Mouse (Mus musculus): ENCODE data around the gene Bcas1. TPM values are rescaled to one million over a fixed set of nuclear protein-coding genes. Genes with fewer than 3 reads are reported as not detected.

Gene Bcas1
- polyA plus RNA-seq, 1 experiment = 164 TPM

DNA sequence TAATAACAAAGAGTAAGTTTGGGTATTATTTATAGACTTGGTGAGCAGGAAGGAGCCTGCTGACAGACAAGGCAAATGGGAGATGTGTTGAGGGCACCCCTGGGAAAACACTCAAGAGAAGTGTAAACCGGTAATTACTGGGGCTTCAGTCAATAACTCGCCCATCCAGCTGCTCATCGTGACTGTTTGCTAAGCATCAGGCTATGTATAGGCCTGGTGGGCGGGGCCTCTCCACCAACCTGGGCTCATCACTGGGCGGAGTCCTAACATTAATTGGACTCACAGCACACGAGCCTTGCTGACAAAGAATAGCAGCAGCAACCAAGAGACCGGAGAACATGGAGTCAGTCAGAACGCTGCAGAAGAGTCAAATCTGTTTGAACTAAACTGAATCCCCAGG is 1.3 kb upstream of the Bcas1 start:
- H3K4me3 ChIP-seq (ENCODE audit: insufficient read depth, low read length) = no peak overlapping the region
- no peaks in the 10 kb centered on the region for H3K4me1 ChIP-seq (ENCODE audit: control insufficient read depth, insufficient read depth, low read length)
- no peak overlapping the region for H3K27ac ChIP-seq (ENCODE audit: insufficient read depth, low read length)
- TF ChIP-seq POLR2A (IDR thresholded peaks at IDR 0.05; ENCODE audit: extremely low read depth, insufficient read depth, low read length) = no peak
- TF ChIP-seq CTCF (IDR thresholded peaks at IDR 0.05; ENCODE audit: extremely low read depth, insufficient read depth, low read length) = no peak

DNA sequence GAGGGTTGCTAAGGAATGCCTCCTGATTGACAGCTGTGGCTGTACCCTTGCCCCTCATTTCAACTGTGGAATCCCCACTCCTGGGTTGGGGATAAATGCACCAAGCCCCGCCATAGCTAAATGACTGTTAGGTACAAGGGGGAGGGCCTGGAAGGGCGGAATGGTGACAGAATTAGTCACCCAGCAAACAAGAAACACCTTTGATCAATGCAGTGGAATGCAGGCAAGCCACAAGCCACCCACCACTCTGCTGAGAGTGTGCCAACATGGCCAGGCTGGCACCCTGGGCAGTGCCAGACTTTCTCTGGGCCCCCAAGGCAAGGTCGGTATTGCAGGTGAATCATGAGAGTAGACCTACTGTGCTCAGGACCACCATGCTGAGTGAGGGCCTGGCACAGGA is 3.5 kb downstream of the Bcas1 start:
- Histone ChIP-seq H3K4me3 (ENCODE audit: insufficient read depth, low read length) (no peak overlapping the region), H3K27ac (ENCODE audit: insufficient read depth, low read length) (no peak overlapping the region), H3K4me1 (ENCODE audit: control insufficient read depth, insufficient read depth, low read length) (no peaks in the 10 kb centered on the region)
- TF ChIP-seq POLR2A (IDR thresholded peaks at IDR 0.05; ENCODE audit: extremely low read depth, insufficient read depth, low read length) = no peak
- no peak for TF ChIP-seq CTCF (IDR thresholded peaks at IDR 0.05; ENCODE audit: extremely low read depth, insufficient read depth, low read length)

DNA sequence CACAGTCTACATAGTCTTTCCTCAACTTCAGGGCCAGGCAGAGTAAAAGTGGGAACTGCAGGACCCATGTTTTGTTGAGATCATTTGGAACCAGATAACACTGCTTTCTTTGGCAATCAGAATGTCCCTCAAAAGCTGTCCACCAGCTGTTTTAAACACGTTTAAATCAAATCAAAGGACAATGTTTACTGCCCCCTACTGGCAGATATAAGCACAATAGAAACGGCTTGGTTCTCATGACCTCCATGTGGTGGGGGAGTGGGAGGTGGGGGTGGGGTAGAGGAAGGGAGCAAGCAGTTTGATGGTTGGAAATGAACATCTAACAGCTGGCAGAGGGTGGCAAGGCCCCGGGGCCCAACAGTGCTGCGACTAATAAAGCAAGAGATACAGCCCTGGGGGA is 5.7 kb downstream of the Bcas1 start:
- TF ChIP-seq CTCF (IDR thresholded peaks at IDR 0.05; ENCODE audit: extremely low read depth, insufficient read depth, low read length) (no peak), POLR2A (IDR thresholded peaks at IDR 0.05; ENCODE audit: extremely low read depth, insufficient read depth, low read length) (no peak)
- Histone ChIP-seq H3K4me1 (ENCODE audit: control insufficient read depth, insufficient read depth, low read length) (no peaks in the 10 kb centered on the region), H3K27ac (ENCODE audit: insufficient read depth, low read length) (no peak overlapping the region), H3K4me3 (ENCODE audit: insufficient read depth, low read length) (no peak overlapping the region)

GRCm38 (mm10) chr2:170418748-170419147 is 8.9 kb downstream of the Bcas1 start:
- Histone ChIP-seq H3K4me1 (ENCODE audit: control insufficient read depth, insufficient read depth, low read length) (no peaks in the 10 kb centered on the region), H3K4me3 (ENCODE audit: insufficient read depth, low read length) (no peak overlapping the region), H3K27ac (ENCODE audit: insufficient read depth, low read length) (no peak overlapping the region)
- TF ChIP-seq POLR2A (IDR thresholded peaks at IDR 0.05; ENCODE audit: extremely low read depth, insufficient read depth, low read length) = no peak
- peak; percentile 47 for TF ChIP-seq CTCF (IDR thresholded peaks at IDR 0.05; ENCODE audit: extremely low read depth, insufficient read depth, low read length)

DNA sequence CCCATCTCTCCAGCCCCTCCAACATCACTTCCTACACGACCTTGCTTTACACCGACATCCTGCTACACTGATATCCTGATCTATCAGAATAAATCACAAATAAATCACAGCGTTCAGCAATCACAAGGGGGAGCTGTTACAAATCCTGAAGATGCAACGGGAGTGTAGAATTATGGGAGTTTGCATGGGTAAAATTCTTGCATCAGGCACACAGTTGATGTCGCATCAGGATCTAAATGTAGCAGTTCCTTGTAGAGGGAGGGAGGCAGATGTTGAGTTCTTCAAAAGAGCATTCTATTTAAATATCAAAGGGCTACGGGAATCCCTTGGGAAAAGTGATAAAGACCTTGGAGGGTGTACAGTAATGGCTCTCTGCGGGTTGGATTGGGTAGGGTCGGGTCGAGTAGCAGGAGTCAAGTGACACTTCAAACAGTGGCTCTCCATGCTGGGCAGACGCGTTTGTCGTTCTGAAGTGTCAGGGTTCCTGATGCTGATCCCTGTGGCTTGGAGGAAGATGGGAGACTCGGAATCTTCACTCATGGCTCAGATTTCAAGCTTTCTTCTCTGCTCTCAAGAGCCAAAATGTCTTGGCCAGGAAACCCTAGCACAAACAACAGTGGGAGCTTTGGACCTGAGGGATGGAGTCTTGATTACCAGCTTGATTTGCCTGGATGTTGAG is 16.0 kb downstream of the Bcas1 start:
- no peak for TF ChIP-seq POLR2A (IDR thresholded peaks at IDR 0.05; ENCODE audit: extremely low read depth, insufficient read depth, low read length)
- TF ChIP-seq CTCF (IDR thresholded peaks at IDR 0.05; ENCODE audit: extremely low read depth, insufficient read depth, low read length) = no peak
- Histone ChIP-seq H3K4me3 (ENCODE audit: insufficient read depth, low read length) (no peak overlapping the region), H3K4me1 (ENCODE audit: control insufficient read depth, insufficient read depth, low read length) (no peaks in the 10 kb centered on the region), H3K27ac (ENCODE audit: insufficient read depth, low read length) (no peak overlapping the region)

DNA sequence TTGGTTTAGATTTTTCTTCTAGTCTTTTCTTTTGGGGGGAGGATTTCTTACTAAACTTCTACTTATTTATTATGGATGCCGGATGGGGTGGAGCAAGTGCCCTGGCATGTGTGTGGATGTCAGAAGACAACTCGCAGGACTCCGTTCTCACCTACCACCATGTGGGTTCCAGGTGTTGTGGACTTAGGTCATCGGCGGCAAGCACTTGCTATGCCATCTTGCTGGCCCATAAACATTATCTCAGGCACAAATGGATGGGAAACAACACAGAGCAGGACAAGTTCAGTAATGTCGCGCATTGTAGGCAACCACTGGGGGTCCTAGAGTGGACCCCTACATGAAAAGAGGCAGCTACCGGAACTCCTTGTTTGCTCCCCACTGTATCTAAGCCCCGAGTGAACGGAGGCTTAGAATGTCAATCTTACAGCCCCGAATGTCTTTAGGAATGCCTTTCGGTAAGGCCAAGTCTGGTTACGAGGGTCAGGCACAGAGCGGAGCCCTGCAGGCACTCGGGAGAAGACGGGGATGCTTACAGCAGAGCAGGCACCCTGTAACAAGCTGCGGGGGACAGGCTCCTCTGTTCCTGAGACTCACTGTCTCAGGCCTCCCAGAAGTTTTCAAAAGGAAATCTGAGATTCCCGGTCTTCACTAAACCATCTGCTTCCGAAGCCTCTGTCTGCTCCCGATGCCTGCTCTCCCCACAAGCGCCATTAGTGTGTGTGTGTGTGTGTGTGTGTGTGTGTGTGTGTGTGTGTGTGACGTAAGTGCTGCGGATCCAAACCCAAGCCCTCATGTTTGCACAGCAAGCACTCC is 16.8 kb downstream of the Bcas1 start:
- no peak overlapping the region for H3K27ac ChIP-seq (ENCODE audit: insufficient read depth, low read length)
- H3K4me3 ChIP-seq (ENCODE audit: insufficient read depth, low read length) = no peak overlapping the region
- TF ChIP-seq POLR2A (IDR thresholded peaks at IDR 0.05; ENCODE audit: extremely low read depth, insufficient read depth, low read length) (no peak), CTCF (IDR thresholded peaks at IDR 0.05; ENCODE audit: extremely low read depth, insufficient read depth, low read length) (no peak)
- no peaks in the 10 kb centered on the region for H3K4me1 ChIP-seq (ENCODE audit: control insufficient read depth, insufficient read depth, low read length)

- Histone ChIP-seq H3K4me1 (ENCODE audit: control insufficient read depth, insufficient read depth, low read length) (no peaks in the 10 kb centered on the region), H3K27ac (ENCODE audit: insufficient read depth, low read length) (peak overlapping the region; percentile 85), H3K4me3 (ENCODE audit: insufficient read depth, low read length) (peak overlapping the region; percentile 39)
- TF ChIP-seq POLR2A (IDR thresholded peaks at IDR 0.05; ENCODE audit: extremely low read depth, insufficient read depth, low read length) = no peak
Observed at GRCm38 (mm10) chr2:170406438-170406837, 21.2 kb downstream of the Bcas1 start.

GRCm38 (mm10) chr2:170404781-170405573 is 22.7 kb downstream of the Bcas1 start:
- no peak for TF ChIP-seq POLR2A (IDR thresholded peaks at IDR 0.05; ENCODE audit: extremely low read depth, insufficient read depth, low read length)
- TF ChIP-seq CTCF (IDR thresholded peaks at IDR 0.05; ENCODE audit: extremely low read depth, insufficient read depth, low read length) = no peak
- Histone ChIP-seq H3K4me1 (ENCODE audit: control insufficient read depth, insufficient read depth, low read length) (no peaks in the 10 kb centered on the region), H3K4me3 (ENCODE audit: insufficient read depth, low read length) (peak overlapping the region; percentile 26; the same call in 1 of the 2 replicates), H3K27ac (ENCODE audit: insufficient read depth, low read length) (no peak overlapping the region)

DNA sequence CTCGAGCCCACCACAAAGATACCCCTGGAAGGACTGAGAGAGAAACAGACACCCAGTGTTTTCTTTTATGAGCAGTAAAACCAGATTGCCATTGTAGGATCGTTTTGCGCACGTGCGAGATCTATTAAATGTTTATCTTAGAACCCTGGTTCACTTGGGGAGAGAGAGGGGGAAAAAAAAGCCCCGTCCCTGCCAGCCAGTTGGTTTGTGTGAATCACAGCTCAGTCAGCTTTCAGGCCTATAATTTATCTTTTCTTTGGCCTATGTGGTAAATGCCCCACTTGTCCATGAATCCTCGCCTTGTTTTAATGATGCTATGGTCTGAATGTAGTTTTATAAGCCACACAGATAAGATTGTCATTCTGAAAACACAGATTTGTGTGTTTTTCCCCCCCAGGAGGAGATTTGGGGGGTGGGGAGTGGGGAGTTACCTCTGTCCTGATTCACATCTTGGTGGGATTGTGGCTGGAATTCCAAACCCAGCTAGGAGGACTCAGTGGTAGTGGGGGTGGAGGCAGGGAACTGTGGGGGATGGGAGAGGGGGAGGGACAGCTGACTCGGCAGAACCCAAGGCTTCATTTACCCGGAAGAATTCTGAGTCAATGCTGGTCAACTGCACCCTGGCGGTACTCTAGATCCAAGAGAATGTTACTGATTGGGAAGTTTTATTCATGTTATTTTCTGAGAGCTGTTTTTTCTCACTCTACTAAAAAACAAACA is 23.8 kb downstream of the Bcas1 start:
- Histone ChIP-seq H3K27ac (ENCODE audit: insufficient read depth, low read length) (no peak overlapping the region), H3K4me1 (ENCODE audit: control insufficient read depth, insufficient read depth, low read length) (no peaks in the 10 kb centered on the region), H3K4me3 (ENCODE audit: insufficient read depth, low read length) (no peak overlapping the region)
- TF ChIP-seq POLR2A (IDR thresholded peaks at IDR 0.05; ENCODE audit: extremely low read depth, insufficient read depth, low read length) = no peak
- no peak for TF ChIP-seq CTCF (IDR thresholded peaks at IDR 0.05; ENCODE audit: extremely low read depth, insufficient read depth, low read length)

Data from cortical plate, adult 2 months (tissue).